Mouse (Mus musculus) heart, embryonic 12.5 days (tissue): ENCODE data around the gene 4632433K11Rik. TPM values are rescaled to one million over a fixed set of nuclear protein-coding genes. Genes with fewer than 3 reads are reported as not detected.

Source experiments
- ATAC-seq: fragments of 200-750 bp; cut with Nextera tagmentation; 2 replicates; pipeline ENCODE4 v1.8.0; 2017; ENCODE audit warnings: moderate TSS enrichment, moderate library complexity; ENCODE audit not compliant: insufficient number of reproducible peaks, low FRiP score
- H3K27ac ChIP-seq: fragments of 300-500 bp; sonication (generic); 2 replicates; pipeline ENCODE4 v1.5.1; 2016; ENCODE audit warnings: mild to moderate bottlenecking, moderate library complexity; ENCODE audit not compliant: poor library complexity, severe bottlenecking
- H3K27me3 ChIP-seq: fragments of 300-500 bp; sonication (generic); replicated peaks from 2 replicates; pipeline ENCODE4 v1.6.1; 2016; ENCODE audit warnings: mild to moderate bottlenecking, moderate library complexity
- H3K36me3 ChIP-seq: fragments of 300-500 bp; sonication (generic); 2 replicates; pipeline ENCODE4 v1.6.1; 2016; ENCODE audit warnings: mild to moderate bottlenecking, moderate library complexity
- H3K4me1 ChIP-seq: fragments of 300-500 bp; sonication (generic); replicated peaks from 2 replicates; pipeline ENCODE4 v1.6.1; 2016; ENCODE audit warnings: mild to moderate bottlenecking
- H3K4me2 ChIP-seq: fragments of 300-500 bp; sonication (generic); 2 replicates; pipeline ENCODE4 v1.6.1; 2016; ENCODE audit warnings: mild to moderate bottlenecking, moderate library complexity
- H3K4me3 ChIP-seq: fragments of 300-500 bp; sonication (generic); 2 replicates; pipeline ENCODE4 v1.5.1; 2016; ENCODE audit warnings: mild to moderate bottlenecking
- H3K9ac ChIP-seq: fragments of 300-500 bp; sonication (generic); 2 replicates; pipeline ENCODE4 v1.6.1; 2016; ENCODE audit warnings: mild to moderate bottlenecking, moderate library complexity
- H3K9me3 ChIP-seq: fragments of 300-500 bp; sonication (generic); replicated peaks from 2 replicates; pipeline ENCODE4 v1.6.1; 2016; ENCODE audit warnings: mild to moderate bottlenecking, moderate library complexity
- WGBS: fragments of 180-500 bp; shearing (Covaris S2); methylation state at CpG from one replicate; pipeline ENCODE4 v1.1.7; 2016; 5-methylcytosine and 5-hydroxymethylcytosine counted together
- polyA plus RNA-seq: library from polyadenylated mRNA; unstranded; fragments of >200 nt; fragmentation: Nextera tagmentation; extraction: Ambion mirVana; gene quantifications from 2 replicates; pipeline ENCODE4 v1.2.1, GENCODE M21; 2016

Gene 4632433K11Rik
- polyA plus RNA-seq, 1 experiment from 2014 or later, result not detected

DNA sequence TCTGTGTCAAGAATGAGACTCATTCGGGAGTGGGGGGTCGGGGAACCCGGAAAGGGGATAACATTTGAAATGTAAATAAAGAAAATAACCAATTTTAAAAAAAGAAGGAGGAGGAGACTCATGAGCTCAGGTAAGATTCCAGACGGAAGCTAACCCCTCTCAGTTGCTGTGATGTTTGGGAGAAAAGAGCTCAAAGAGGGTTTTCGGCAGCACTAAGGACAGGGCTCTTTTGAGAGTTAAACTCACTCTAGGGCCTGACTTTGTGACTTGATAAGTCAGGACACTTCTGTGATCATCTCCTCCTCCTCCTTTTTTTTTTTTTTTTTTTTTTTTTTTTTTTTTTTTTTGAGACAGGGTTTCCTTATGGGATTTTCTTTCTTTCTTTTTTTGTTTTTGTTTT, 5.0 kb downstream of the 4632433K11Rik start:
- H3K4me2 ChIP-seq, result peak overlapping the region; percentile 65
- H3K36me3 ChIP-seq, result peaks cover 32% of the 10 kb centered on the region
- peak overlapping the region; percentile 92; the same call in 1 of the 2 replicates for H3K27ac ChIP-seq
- ATAC-seq, result no peak
- H3K9ac ChIP-seq, result peak overlapping the region; percentile 77
- H3K9me3 ChIP-seq, result peaks cover 6% of the 10 kb centered on the region
- H3K4me1 ChIP-seq, result peaks cover 10% of the 10 kb centered on the region
- WGBS, result 37% methylated on average over 5 of the region's 5 CpGs
- no peaks in the 10 kb centered on the region for H3K27me3 ChIP-seq
- peak overlapping the region; percentile 66 for H3K4me3 ChIP-seq

- H3K4me2 ChIP-seq, result no peak overlapping the region
- no peak overlapping the region for H3K4me3 ChIP-seq
- H3K4me1 ChIP-seq, result 0 out of 2 replicates have a peak, but pooled peaks cover 1% of the 10 kb centered on the region
- WGBS, result 63% methylated on average over 2 of the region's 2 CpGs
- no peak overlapping the region for H3K9ac ChIP-seq
- H3K27me3 ChIP-seq, result no peaks in the 10 kb centered on the region
- no peaks in the 10 kb centered on the region for H3K9me3 ChIP-seq
- H3K27ac ChIP-seq, result no peak overlapping the region
- no peak for ATAC-seq
- H3K36me3 ChIP-seq, result peaks cover 6% of the 10 kb centered on the region
Observed at GRCm38 (mm10) chr7:5044981-5045380, 11.1 kb downstream of the 4632433K11Rik start.

DNA sequence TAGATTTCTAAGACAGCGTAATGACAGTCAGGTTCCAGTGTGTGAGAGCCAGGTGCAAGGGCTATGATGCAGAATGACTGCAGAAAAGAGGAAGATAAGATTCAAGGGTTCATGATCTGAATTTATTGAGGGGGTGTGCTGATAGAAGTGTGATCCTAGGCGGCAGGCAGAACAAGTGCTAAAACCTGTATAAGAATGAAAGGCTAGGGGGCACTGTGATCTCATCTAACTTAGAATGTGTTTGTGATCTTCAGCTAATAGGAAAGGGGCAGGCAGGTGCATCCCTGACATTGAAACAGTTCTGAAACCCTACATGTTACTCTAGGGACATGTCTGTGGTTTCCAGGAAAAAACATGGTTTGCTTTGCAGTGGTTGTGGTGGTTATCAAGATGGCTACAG, 12.2 kb downstream of the 4632433K11Rik start:
- Histone ChIP-seq H3K27ac (no peak overlapping the region), H3K4me1 (peaks cover 9% of the 10 kb centered on the region), H3K4me2 (no peak overlapping the region), H3K4me3 (no peak overlapping the region), H3K27me3 (no peaks in the 10 kb centered on the region), H3K9me3 (no peaks in the 10 kb centered on the region), H3K9ac (no peak overlapping the region), H3K36me3 (peaks cover 6% of the 10 kb centered on the region)
- ATAC-seq, result no peak
- WGBS, result 61% methylated on average over 2 of the region's 2 CpGs

GRCm38 (mm10) chr7:5047313-5047712, 13.4 kb downstream of the 4632433K11Rik start:
- no peak overlapping the region for H3K4me2 ChIP-seq

GRCm38 (mm10) chr7:5051193-5052192, 17.6 kb downstream of the 4632433K11Rik start, which contains the start of gene Zfp580:
Zfp580 (plus strand) TSS chr7:5051538.
- ATAC-seq, result peak; percentile 82
- H3K4me2 ChIP-seq, result peak within 1 kb of the TSS; percentile 88
- H3K4me3 ChIP-seq, result peak within 1 kb of the TSS; percentile 91
- peaks cover 49% of the 10 kb centered on the region for H3K27me3 ChIP-seq
- peak within 1 kb of the TSS; percentile 88 for H3K9ac ChIP-seq
- peaks cover 35% of the 10 kb centered on the region for H3K4me1 ChIP-seq
- no peaks in the 10 kb centered on the region for H3K9me3 ChIP-seq
- H3K27ac ChIP-seq, result no peak within 1 kb of the TSS
- H3K36me3 ChIP-seq, result no peaks in the 10 kb centered on the region
- WGBS, result 2% methylated on average over 65 of the region's 65 CpGs

More at GRCm38 (mm10) chr7:5047313-5047712, 13.4 kb downstream of the 4632433K11Rik start:
- 27% methylated on average over 2 of the region's 2 CpGs for WGBS
- Histone ChIP-seq H3K27ac (no peak overlapping the region), H3K4me3 (no peak overlapping the region), H3K27me3 (peaks cover 7% of the 10 kb centered on the region), H3K9me3 (no peaks in the 10 kb centered on the region), H3K4me1 (peaks cover 15% of the 10 kb centered on the region), H3K36me3 (no peaks in the 10 kb centered on the region), H3K9ac (no peak overlapping the region)
- no peak for ATAC-seq

- WGBS, result 7% methylated on average over 10 of the region's 12 CpGs
- H3K4me1 ChIP-seq, result peaks cover 41% of the 10 kb centered on the region
- H3K4me3 ChIP-seq, result peak overlapping the region; percentile 91
- peak overlapping the region; percentile 88 for H3K4me2 ChIP-seq
- no peaks in the 10 kb centered on the region for H3K9me3 ChIP-seq
- no peak overlapping the region for H3K27ac ChIP-seq
- peaks cover 59% of the 10 kb centered on the region for H3K27me3 ChIP-seq
- peak overlapping the region; percentile 88 for H3K9ac ChIP-seq
- H3K36me3 ChIP-seq, result no peaks in the 10 kb centered on the region
- ATAC-seq, result no peak
Observed at GRCm38 (mm10) chr7:5052438-5052837, 18.5 kb downstream of the 4632433K11Rik start.

DNA sequence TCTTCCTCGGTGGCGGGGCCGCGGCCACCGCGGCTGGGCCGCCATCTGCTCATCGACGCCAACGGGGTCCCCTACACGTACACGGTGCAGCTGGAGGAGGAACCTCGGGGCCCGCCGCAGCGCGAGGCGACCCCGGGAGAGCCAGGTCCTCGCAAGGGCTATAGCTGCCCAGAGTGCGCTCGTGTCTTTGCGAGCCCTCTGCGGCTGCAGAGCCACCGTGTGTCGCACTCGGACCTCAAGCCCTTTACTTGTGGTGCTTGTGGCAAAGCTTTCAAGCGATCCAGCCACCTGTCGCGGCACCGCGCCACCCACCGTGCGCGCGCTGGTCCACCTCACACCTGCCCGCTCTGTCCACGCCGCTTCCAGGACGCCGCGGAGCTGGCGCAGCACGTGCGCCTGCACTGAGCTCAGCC, 19.0 kb downstream of the 4632433K11Rik start:
- Histone ChIP-seq H3K36me3 (no peaks in the 10 kb centered on the region), H3K4me3 (peak overlapping the region; percentile 91), H3K4me2 (peak overlapping the region; percentile 88), H3K27ac (no peak overlapping the region), H3K9ac (peak overlapping the region; percentile 88), H3K27me3 (peaks cover 64% of the 10 kb centered on the region), H3K9me3 (no peaks in the 10 kb centered on the region), H3K4me1 (peaks cover 41% of the 10 kb centered on the region)
- ATAC-seq, result no peak
- WGBS, result 6% methylated on average over 45 of the region's 45 CpGs

DNA sequence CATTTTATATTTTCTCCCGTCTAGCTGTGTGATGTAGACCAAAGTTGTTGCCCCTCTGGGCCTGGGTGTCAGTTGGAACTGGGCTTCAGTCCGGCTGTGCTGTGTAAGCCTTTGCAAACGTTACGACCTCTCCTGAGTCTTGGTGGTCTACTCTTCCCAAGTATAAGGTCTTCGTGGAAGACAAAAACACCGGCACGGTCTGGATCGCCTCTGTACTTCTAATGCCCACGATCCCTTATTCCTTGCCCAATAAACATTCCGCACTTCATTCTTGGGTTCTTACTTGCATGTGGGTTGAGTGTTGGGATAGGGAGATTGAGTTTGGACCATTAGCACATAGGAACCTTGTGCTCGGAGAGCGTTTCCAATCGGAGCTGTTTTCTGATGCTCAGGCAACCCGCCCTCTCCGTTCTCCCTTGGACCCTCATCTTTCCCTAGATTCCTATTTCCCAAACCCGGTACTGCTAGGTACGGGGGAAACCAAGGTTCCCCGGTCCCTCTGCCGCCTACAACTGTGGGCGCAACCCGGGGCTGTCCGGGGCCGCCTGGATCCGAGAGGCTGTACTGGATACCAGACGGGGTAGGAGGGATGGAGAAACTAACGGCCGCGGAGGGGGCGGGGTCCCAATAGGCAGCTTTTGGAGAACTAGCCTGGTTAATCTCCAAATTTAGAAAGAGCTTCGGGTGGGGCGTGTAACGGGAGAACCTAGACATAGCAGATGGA, 19.7 kb downstream of the 4632433K11Rik start:
- no peak overlapping the region for H3K27ac ChIP-seq
- 7% methylated on average over 32 of the region's 32 CpGs for WGBS
- H3K9me3 ChIP-seq, result no peaks in the 10 kb centered on the region
- H3K27me3 ChIP-seq, result peaks cover 70% of the 10 kb centered on the region
- peaks cover 41% of the 10 kb centered on the region for H3K4me1 ChIP-seq
- peak overlapping the region; percentile 47 for H3K9ac ChIP-seq
- H3K4me3 ChIP-seq, result peak overlapping the region; percentile 91
- ATAC-seq, result no peak
- H3K36me3 ChIP-seq, result no peaks in the 10 kb centered on the region
- peak overlapping the region; percentile 88 for H3K4me2 ChIP-seq

GRCm38 (mm10) chr7:5056651-5057263, 22.8 kb downstream of the 4632433K11Rik start:
- H3K27me3 ChIP-seq, result peaks cover 72% of the 10 kb centered on the region
- H3K9ac ChIP-seq, result peak overlapping the region; percentile 57
- H3K9me3 ChIP-seq, result no peaks in the 10 kb centered on the region
- H3K27ac ChIP-seq, result no peak overlapping the region
- H3K4me2 ChIP-seq, result peak overlapping the region; percentile 64
- H3K4me1 ChIP-seq, result peaks cover 42% of the 10 kb centered on the region
- ATAC-seq, result no peak
- 3% methylated on average over 44 of the region's 55 CpGs for WGBS
- peak overlapping the region; percentile 42 for H3K4me3 ChIP-seq
- no peaks in the 10 kb centered on the region for H3K36me3 ChIP-seq

- Histone ChIP-seq H3K9ac (no peak overlapping the region), H3K9me3 (no peaks in the 10 kb centered on the region), H3K4me3 (peak overlapping the region; percentile 42; the same call in 1 of the 2 replicates), H3K27ac (no peak overlapping the region), H3K36me3 (no peaks in the 10 kb centered on the region), H3K4me1 (peaks cover 35% of the 10 kb centered on the region), H3K4me2 (peak overlapping the region; percentile 64; the same call in 1 of the 2 replicates), H3K27me3 (peaks cover 66% of the 10 kb centered on the region)
- no peak for ATAC-seq
- WGBS, result 31% methylated on average over 8 of the region's 8 CpGs
Observed at GRCm38 (mm10) chr7:5057381-5057780, 23.5 kb downstream of the 4632433K11Rik start.
